Mouse (Mus musculus) spleen, postnatal 10 days (tissue): ENCODE data around the gene Pfpl.

Experiments used
- DNase-seq, 2 experiments: peaks; one replicate each; pipeline ENCODE4 v3.0.0; 2021 to 2022; ENCODE audit warnings: low spot score in 2 of 2

Gene Pfpl

DNA sequence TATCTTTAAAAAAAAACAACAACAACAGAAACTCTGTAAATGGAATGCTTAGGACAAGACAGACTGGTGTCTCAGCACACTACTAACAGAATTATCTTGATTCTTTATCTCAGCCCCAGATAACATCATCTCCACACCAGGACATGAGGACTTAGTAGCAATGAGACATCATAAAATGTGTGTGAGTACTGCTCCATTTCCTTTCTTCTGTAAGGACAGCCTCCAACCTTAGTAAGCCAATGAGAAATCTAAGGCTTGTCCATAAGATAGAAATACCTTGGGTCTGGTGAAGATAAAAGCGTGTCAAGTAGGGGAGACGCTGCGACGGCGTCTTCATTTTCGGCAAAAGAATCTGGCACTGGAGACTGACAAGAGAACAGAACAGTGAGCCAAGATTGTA lies at the start of gene Pfpl:
Gene Pfpl (plus strand): TSS at position 301 of the 400 bp plus-strand sequence.
- no peak for DNase-seq

DNA sequence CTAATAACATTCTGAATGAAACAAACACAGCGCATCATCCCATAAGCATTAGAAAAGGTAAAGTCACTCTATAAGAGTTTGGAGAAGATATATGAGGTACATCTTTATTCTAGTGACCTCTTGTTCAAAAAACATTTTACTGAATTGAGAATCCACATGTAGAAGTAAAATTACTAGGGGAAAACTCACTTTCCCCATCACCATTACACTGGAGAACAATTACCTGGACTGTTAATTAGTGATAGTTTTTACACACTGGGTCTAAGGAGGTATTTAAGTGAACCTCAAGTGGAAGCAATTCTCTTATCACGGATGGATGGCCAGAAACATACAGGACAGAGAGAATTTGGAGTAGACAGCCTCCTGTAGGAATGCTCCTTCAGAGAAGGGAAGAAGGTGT lies 40.7 kb upstream of the Pfpl start, which contains the start of gene Olfr1440:
Gene Olfr1440 (plus strand): TSS at position 301 of the 400 bp plus-strand sequence.
- no peak for DNase-seq

DNA sequence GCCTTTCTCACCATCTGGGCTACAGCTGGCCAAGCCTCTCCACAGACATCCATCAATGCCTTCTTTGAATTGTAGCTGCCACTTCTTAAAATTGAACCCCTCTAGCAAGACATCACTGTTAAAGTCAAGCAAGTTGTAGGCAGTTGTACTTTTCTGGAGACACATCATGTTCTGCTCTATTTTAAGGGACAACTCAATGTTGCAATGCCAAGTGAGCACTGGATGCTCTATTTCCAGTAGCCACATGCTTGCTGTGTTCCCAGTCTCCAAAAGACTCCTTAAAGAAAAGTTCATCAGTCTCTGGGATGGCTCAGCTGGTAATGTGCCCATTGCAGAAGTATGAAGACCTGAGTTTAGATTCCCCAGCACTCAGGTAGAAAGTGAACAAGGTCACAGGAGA lies 14.0 kb upstream of the Pfpl start:
- no peak for DNase-seq

DNA sequence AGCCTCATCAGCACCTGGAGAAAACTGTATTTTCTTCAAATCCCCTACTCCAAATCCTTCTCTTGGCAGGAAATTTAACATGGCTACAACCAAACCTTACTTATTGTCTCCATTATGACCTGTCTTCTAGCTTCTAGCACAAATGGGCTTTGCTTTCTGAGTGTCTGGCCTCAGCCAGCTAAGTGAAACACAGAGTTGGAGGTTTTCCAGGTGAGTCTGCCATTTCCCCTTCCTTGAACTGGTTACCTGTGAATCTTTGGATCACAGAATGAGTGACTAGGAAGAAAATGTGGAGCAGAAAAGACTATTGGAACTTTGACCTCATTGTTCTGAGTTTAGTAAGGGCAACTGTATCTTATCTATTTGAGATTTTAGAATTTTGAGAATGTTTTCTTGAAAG lies 10.3 kb upstream of the Pfpl start, which contains the start of gene Olfr1441:
Gene Olfr1441 (plus strand): TSS at position 73 of the 400 bp plus-strand sequence.
- no peak for DNase-seq

DNA sequence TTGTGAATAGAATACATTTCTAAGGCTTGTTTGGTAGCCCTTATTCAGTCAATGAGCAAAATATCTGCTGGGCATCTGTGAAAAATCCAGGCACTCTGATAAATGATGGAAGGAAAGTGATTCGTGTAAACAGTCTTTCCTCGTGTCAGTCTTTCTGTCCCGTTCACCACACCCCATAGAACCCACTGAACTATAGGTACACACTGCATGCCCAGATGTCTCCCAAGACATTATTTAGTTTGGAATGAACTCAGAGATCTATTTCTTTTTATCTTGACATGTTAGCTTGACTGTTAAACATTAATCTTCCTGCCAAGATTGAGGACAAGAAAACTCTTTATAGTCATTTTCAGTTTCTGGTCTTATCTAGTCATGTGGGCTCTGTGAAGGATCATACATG lies 9.4 kb upstream of the Pfpl start:
- no peak for DNase-seq

DNA sequence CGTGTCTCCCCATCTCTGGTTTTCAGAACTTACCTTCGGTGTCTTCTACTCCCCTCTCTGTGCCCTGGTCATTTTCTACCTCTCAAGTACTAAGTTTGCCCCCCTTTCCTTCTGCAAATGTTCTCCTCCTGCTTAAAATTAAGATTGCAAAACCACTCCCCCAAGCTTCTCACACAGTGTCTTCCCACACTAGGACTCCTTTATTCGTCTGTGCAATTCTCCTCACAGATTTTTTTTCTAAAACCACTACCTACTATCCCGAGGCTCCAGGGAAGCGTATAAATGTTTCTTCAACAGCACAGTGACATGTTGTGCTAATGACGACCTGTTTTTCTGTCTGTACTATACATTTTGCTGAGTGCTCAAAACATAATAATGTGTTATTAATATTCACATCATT lies 7.2 kb upstream of the Pfpl start:
- no peak for DNase-seq

DNA sequence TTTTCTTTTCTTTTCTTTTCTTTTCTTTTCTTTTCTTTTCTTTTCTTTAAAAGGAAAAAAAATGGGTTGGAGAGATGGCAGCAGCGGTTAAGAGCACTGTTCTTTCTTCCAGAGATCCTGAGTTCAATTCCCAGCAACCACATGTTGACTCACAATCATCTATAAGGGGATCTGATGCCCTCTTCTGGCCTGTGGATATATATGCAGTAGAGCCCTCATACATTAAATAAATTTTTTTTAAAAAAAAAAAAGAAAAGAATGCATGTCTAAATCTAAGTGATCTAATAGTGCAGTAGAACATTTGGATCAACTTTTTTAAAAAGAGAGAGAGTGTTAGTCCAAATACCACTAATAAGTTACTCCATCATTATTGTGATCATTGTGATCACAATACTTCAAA lies 6.0 kb upstream of the Pfpl start:
- DNase-seq: no peak

DNA sequence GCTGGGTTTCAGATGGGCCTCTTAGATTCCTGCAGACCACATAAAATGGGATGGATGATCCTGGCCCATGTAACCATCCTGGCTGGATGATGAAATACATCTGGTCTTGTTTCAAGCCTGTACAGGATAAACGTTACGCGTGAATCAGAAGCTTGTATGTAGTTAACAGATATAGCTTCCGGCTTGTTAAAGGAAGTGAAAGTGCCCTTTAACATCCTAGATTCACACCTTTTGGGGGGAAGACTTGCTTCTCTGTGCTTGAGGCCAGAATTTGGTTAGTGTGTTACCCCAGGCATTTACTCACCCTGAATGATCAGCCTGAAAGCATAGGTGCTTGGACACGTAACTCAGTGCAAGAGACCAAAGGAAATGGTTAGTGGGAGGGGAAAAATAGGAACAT lies 604 bp upstream of the Pfpl start:
- no peak for DNase-seq

DNA sequence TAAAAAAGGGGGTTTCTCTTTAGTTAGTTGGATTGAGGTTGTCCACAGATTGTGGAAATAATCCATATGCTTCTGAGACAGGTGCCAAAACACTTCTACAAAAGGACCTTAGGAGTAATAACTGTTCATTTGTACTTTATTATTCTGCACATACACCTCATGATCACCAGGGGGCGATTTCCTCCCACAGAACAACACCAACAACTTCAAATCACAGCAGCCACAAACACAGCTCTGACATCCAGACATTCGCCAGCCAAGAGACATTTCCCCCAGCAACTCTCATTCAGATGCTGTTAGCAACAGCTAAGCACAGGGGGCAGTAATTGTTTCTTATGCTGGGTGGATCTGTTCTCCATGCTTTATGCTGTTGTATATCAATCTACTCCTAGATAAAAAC lies 5.3 kb downstream of the Pfpl start:
- peak in 1 of 2 experiments; percentile 43 for DNase-seq

DNA sequence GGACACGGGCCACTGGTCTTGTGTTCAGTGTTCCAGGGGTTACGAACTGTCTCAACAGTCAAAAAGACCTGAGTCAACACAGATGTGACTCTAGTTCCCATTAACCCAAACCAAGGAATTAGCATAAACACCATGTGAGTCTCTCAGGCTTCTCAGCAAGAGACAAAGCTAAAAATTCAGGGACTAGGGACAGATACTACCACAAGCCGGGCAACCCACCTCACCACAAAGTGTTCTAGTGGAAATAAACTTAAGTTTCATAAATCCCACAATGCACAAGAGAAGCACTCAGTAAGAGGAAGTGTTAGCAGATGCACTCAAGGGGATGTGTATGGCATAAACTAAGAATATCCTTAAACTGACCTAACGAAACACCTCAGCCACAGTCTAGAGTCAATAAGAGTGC lies 7.3 kb downstream of the Pfpl start:
- DNase-seq: peak in 1 of 2 experiments; percentile 18

DNA sequence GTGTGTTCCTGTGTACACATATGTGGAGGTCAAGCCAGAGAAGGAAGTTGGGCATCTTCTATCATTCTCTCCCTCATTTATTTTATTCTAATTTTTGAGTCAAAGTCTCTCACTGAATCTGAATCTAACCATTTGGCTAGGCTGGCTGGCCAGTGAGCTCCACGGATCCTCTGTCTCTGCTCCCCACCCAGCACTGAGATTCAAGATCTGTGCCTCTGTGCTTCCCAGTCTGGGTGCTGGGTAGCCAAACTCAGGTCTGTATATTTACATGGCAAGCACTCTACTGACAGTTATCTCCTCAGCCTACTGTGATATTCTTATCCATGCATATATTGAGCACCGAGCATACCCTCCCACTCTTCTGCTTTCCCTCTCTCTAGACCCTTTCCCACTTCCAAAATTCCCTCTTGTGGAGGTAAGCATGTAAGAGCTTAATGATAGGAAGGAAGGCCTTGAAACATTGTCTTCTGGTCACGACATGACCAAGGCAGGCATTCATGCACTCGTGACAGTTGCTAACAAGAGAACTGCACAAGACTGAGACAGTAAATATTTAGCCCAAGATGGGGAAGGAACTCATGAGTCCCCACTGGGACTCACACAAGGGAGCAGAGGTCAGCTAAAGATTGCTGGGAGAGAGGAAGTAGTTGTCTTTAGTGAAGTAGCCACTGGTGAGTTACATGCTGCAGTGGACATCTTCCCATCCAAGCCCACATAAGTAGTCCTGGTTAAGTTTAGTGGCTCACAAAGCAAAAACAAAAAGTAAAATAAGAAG lies 8.2 kb downstream of the Pfpl start:
- DNase-seq: no peak

DNA sequence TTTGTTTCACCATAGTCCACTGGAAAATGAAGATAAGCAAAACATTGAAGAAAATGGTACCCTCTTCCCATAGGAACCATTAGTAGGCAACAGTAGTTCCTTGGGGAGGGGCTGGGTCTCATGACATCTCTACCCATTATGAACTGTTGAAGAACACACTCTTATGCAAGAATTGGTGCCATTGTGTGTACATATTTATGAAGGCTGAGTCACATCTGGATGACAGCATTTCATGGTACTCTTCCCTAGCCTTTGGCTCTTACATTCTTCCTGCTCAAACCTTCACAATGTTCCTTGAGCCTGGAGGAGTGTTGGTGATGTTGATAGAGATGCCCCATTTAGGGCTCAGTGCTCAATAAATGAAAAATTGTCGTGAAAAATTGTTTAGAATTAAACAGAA lies 11.9 kb downstream of the Pfpl start:
- no peak for DNase-seq

DNA sequence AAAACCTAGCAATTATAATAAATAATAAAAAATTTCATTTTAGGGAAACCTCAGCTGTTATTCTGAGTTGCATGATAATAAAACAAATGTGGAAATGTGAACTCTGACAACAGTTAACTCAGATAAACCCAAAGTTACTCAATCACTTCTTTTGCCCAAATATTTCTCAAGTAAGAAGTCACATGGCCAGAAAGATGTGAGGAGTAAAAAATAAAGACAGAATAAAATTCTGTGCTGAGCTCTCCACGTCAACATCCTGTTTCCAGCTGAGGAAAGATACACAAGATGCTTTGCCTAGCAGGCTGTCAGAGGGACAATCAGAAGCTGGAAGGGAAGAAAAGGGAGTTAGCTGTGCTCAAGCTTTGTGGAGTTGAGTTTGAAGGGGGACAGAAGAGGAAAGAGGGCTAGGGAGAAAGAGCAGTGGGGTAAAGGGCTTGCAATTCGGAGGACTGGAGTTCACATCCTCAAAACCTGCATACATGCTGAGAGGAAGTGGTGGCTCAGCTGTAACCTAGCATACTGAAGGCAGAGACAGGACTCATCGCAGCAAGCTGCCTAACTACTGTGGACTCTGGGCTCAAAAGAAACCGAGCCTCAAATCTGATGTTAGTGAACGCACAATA lies 12.5 kb downstream of the Pfpl start:
- DNase-seq: no peak

DNA sequence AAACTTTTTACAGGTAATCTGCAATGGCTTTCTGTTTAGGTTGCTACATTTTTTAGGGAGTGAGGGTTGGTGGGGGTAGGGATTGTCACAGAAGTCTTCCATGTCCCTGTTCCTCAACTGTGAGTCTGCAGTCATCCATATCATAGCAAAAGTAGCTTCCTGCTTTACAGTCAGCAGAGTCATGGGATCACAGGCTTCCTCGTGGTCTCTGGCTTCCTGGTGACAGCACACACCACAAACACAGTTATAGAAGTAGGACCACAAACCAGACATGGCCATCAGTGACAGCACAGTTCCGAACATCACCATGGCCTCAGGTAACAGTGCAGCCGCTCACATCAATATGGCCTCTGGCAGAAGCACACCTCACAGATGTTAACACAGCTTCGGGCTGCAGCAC lies 14.9 kb downstream of the Pfpl start:
- DNase-seq: no peak

DNA sequence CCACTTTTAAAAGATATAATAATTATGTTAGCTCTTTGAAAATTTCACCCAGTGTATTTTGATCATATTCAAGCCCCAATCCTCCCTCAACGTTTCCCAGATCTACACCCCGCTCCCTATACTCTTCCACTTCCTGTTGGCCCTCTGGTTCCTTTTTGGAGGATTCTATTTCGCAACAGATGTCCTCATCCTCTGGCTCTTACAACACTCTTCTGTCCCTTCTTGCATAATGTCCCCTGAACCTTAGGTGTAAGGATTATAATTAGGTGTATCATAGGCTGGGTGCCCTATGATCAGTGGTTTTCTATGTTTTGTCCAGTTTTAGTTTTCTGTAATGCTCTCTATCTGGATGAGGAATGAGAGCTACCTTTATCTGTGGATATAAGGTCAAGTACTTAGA lies 17.3 kb downstream of the Pfpl start:
- no peak for DNase-seq

DNA sequence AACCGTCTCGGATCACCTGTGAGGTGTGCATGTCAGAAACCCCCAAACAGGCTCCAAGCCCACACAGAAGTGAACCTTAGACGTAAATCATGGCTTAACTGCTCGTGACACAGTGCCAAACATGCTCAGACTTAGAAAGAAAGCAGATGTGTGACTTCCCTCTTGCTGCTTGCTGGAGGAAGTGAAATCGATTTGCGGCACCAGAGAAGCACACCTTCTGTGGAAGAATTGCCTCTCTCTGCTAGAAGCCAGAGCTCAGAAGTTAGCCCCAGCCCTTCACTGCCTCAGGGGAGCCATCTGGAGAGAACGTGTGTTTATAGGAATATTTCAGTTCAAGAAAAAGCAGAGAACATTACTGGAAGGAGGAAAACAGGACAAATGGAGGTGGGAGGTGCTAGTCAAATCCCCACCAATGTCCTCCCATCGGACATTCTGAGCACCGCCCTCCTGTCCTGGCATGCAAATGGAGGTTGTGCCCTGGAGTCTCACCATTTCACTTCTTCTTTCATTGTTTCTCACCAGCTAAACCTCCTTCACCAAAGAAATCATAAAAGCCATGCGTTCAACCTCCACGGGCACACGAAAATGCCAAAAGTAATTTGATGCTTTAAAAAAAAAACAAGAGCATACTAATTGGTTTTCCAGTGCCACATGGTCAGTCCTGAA lies 29.8 kb downstream of the Pfpl start:
- DNase-seq: peak in 1 of 2 experiments; percentile 53

DNA sequence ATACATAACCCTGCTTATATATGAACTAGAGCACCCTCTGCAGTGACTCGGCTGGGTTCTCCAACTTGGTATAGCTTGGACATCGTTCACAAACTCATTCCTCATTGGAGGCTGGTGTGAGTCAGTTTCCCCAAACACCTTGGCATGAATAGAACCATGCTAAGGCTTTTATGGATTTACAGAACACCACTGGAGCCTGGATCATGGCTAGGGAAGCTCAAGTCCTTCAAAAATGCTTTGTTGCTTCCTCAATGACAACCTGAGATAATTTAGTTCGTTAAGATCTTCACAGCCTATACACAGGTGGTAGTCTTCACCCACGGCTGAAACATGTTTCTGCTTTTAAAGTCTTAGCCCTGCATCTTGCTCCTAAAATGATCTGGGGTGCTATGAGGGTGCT lies 31.8 kb downstream of the Pfpl start:
- no peak for DNase-seq

DNA sequence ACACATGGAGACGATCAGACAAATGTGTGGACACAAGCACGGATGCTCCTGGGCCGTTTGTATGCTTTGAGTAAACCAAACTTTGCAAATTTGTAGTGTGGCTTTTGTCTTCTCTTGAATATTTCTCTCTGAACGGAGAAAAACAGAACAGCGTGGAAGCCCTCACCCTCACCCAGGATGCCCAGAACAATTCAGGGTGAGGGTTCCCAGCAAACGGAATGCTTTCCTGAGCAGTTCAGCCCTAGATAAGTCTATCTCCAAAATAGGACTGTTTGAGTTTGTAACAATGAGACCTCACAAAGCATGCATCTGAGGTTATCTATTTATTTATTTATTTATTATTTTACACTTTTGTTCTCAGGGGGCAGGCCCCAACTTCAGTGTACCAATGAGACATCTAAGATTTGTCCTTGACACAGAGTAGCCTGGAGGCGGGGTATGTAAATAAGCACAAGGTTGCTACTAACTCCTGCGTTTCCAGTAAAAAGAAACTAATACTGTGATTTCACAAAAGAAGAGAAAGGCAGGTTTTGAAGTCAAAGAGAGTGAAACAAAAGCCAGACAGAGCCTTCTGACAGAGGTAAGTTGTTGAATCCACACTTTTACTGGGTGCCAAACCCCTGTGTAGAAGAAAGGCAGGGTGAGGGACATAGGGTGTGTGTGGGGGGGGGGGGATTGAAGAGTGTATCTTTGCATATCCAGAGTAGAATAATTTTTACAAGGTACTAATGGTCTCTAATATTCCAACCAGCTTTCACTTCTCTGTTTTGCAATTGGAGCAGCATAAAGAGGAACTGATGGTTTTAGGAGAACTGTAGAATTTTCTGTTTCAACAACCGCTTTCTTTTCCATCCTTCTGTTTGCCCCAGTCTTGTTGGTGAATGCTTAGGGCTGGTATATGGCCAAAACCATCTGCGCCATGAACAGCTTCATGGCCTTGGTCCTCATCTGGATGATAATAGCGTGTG lies 32.9 kb downstream of the Pfpl start, which contains the start of gene Mpeg1:
Gene Mpeg1 (plus strand): TSS at position 498 of the 968 bp plus-strand sequence.
- no peak for DNase-seq

DNA sequence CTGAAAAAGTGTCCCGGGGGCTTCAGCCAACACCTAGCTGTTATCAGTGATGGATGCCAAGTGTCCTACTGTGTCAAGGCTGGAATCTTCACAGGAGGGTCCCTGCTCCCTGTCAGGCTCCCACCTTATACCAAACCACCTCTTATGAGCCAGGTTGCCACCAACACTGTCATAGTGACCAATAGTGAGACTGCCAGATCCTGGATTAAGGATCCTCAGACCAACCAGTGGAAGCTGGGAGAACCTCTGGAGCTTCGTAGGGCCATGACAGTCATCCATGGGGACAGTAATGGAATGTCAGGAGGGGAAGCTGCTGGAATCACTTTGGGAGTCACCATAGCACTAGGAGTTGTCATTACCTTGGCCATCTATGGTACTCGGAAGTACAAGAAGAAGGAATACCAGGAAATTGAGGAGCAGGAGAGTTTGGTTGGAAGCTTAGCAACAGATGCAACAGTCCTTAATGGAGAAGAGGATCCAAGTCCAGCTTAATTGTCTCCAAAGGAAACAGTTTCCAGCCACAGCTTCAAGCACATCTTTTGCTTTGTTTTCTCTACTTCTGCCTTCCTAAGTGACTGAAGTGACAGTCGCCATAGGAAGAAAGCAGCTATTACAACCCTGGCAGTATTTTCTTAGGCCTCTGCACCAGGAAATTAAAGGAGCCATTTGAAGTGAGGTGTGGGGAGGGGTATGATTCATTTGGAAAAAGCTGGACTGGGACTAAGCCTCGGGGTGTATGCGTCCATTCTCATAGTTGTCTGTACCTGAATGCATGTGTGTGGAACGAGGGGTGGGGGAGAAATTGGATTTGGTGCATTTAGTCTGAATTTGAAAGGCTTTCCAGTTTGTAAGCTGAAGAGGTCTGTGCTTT lies 35.4 kb downstream of the Pfpl start:
- DNase-seq: no peak

DNA sequence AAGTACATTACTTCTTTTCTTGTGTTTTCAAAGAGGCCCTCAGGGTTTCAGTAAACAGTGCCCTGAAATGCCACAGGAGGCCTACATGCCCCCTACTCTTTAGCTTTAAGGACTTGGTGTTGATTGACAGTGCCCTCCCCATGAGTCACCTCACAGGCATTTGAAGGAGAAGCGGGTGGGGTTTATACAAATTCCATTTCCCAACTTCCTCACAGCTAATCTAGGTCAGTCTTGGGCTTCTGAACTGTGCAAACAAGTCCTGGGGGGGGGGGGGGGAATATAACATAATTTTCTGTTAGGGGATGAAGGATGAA lies 36.0 kb downstream of the Pfpl start:
- DNase-seq: no peak

DNA sequence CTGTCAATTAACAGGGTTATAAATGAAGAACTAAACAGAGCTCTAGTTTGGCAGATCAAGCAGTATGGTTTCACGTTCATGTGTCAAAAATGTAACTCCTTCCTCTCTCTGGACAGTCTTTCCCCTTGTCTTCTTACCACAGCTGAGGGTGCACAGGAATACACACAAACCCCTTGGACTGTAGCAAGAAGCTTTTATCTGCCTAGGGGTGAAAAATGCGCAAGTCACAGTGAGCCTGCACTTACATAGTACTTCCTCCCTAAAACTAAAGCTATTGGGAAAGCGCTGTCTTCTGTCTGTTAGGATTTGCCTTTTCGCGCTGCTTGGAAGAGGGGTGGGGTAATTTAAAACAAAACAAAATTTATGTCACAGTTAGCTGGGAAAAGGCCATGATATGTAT lies 36.4 kb downstream of the Pfpl start:
- no peak for DNase-seq
